Mouse (Mus musculus) stomach, embryonic 16.5 days (tissue): ENCODE results near the gene Arhgap21. TPM values are rescaled to one million over a fixed set of nuclear protein-coding genes. Genes with fewer than 3 reads are reported as not detected.

ENCODE experiments used
- ATAC-seq: fragments of 200-750 bp; cut with Nextera tagmentation; 2 replicates; pipeline ENCODE4 v1.8.0; 2017; ENCODE audit warnings: moderate number of reproducible peaks, moderate TSS enrichment; ENCODE audit not compliant: insufficient read depth, low FRiP score
- H3K27ac ChIP-seq: fragments of 300-500 bp; sonication (generic); 2 replicates; pipeline ENCODE4 v1.5.1; 2014; ENCODE audit warnings: low read length
- H3K27me3 ChIP-seq: fragments of 300-500 bp; sonication (generic); 2 replicates; pipeline ENCODE4 v1.6.1; 2014; ENCODE audit warnings: low read length, control low read depth, mixed read lengths; ENCODE audit not compliant: control insufficient read depth, insufficient read depth
- H3K36me3 ChIP-seq: fragments of 300-500 bp; sonication (generic); 2 replicates; pipeline ENCODE4 v1.6.1; 2014; ENCODE audit warnings: low read length; ENCODE audit not compliant: control insufficient read depth, insufficient read depth
- H3K4me1 ChIP-seq: fragments of 300-500 bp; sonication (generic); 2 replicates; pipeline ENCODE4 v1.6.1; 2014; ENCODE audit warnings: low read length, control low read depth, mixed read lengths; ENCODE audit not compliant: control insufficient read depth, insufficient read depth
- H3K4me2 ChIP-seq: fragments of 300-500 bp; sonication (generic); 2 replicates; pipeline ENCODE4 v1.6.1; 2014; ENCODE audit warnings: low read depth, low read length, mixed read lengths
- H3K4me3 ChIP-seq: fragments of 300-500 bp; sonication (generic); replicated peaks from 2 replicates; pipeline ENCODE4 v1.5.1; 2014; ENCODE audit warnings: mild to moderate bottlenecking, low read length
- H3K9ac ChIP-seq: fragments of 300-500 bp; sonication (generic); 2 replicates; pipeline ENCODE4 v1.6.1; 2014; ENCODE audit warnings: low read length
- H3K9me3 ChIP-seq: fragments of 300-500 bp; sonication (generic); replicated peaks from 2 replicates; pipeline ENCODE4 v1.6.1; 2016; ENCODE audit warnings: low read length, control low read depth; ENCODE audit not compliant: control insufficient read depth
- WGBS: fragments of 180-500 bp; shearing (Covaris S2); extraction: QIAGEN DNeasy Blood & Tissue Kit; methylation state at CpG from one replicate; pipeline ENCODE4 v1.1.7; 2014; 5-methylcytosine and 5-hydroxymethylcytosine counted together
- polyA plus RNA-seq: library from polyadenylated mRNA; unstranded; fragments of >200 nt; fragmentation: Nextera tagmentation; extraction: Ambion mirVana; gene quantifications from 2 replicates; pipeline ENCODE4 v1.2.1, GENCODE M21; 2015

Gene Arhgap21
- polyA plus RNA-seq: 9.3 and 9.5 TPM in 2 replicates

- Histone ChIP-seq H3K27ac (peak within 1 kb of the TSS; percentile 99), H3K9me3 (no peaks in the 10 kb centered on the region), H3K27me3 (no peaks in the 10 kb centered on the region), H3K4me2 (peak within 1 kb of the TSS; percentile 93), H3K9ac (peak within 1 kb of the TSS; percentile 93), H3K36me3 (no peaks in the 10 kb centered on the region), H3K4me1 (peaks cover 24% of the 10 kb centered on the region), H3K4me3 (peak within 1 kb of the TSS; percentile 92)
- ATAC-seq: peak; percentile 77
- WGBS: under 1% methylated on average over 92 of the region's 102 CpGs
These were observed at the start of gene Arhgap21 for GRCm38 (mm10) chr2:20968441-20969200. Gene Arhgap21, minus strand, starts transcription at chr2:20968881.

- H3K27me3 ChIP-seq: no peaks in the 10 kb centered on the region
- no peak for ATAC-seq
- no peaks in the 10 kb centered on the region for H3K4me1 ChIP-seq
- WGBS: 65% methylated on average over 7 of the region's 7 CpGs
- H3K9me3 ChIP-seq: no peaks in the 10 kb centered on the region
- H3K9ac ChIP-seq: no peak overlapping the region
- H3K27ac ChIP-seq: no peak overlapping the region
- H3K4me2 ChIP-seq: no peak overlapping the region
- no peak overlapping the region for H3K4me3 ChIP-seq
- H3K36me3 ChIP-seq: no peaks in the 10 kb centered on the region
These were observed 47.9 kb upstream of the Arhgap21 start for GRCm38 (mm10) chr2:21016589-21016988.

GRCm38 (mm10) chr2:21010806-21011397, 42.2 kb upstream of the Arhgap21 start:
- Histone ChIP-seq H3K4me3 (no peak overlapping the region), H3K27me3 (no peaks in the 10 kb centered on the region), H3K36me3 (no peaks in the 10 kb centered on the region), H3K9me3 (no peaks in the 10 kb centered on the region), H3K27ac (no peak overlapping the region), H3K4me1 (no peaks in the 10 kb centered on the region), H3K4me2 (no peak overlapping the region), H3K9ac (no peak overlapping the region)
- 58% methylated on average over 11 of the region's 11 CpGs for WGBS
- ATAC-seq: peak; percentile 25; the same call in 1 of the 2 replicates

- Histone ChIP-seq H3K36me3 (no peaks in the 10 kb centered on the region), H3K4me2 (no peak overlapping the region), H3K9me3 (no peaks in the 10 kb centered on the region), H3K4me3 (no peak overlapping the region), H3K9ac (no peak overlapping the region), H3K4me1 (no peaks in the 10 kb centered on the region), H3K27ac (no peak overlapping the region), H3K27me3 (no peaks in the 10 kb centered on the region)
- WGBS: 61% methylated on average over 9 of the region's 9 CpGs
- no peak for ATAC-seq
These were observed 41.5 kb upstream of the Arhgap21 start for GRCm38 (mm10) chr2:21010219-21010618.

- H3K36me3 ChIP-seq: no peaks in the 10 kb centered on the region
- H3K4me3 ChIP-seq: no peak overlapping the region
- H3K9me3 ChIP-seq: no peaks in the 10 kb centered on the region
- no peak for ATAC-seq
- H3K27ac ChIP-seq: no peak overlapping the region
- H3K4me2 ChIP-seq: no peak overlapping the region
- H3K27me3 ChIP-seq: no peaks in the 10 kb centered on the region
- 35% methylated on average over 16 of the region's 16 CpGs for WGBS
- H3K4me1 ChIP-seq: no peaks in the 10 kb centered on the region
- no peak overlapping the region for H3K9ac ChIP-seq
These were observed 40.8 kb upstream of the Arhgap21 start for GRCm38 (mm10) chr2:21009258-21010140.

- 88% methylated on average over 8 of the region's 8 CpGs for WGBS
- Histone ChIP-seq H3K27me3 (no peaks in the 10 kb centered on the region), H3K4me2 (no peak overlapping the region), H3K4me1 (no peaks in the 10 kb centered on the region), H3K9me3 (no peaks in the 10 kb centered on the region), H3K36me3 (no peaks in the 10 kb centered on the region), H3K4me3 (no peak overlapping the region), H3K9ac (no peak overlapping the region), H3K27ac (no peak overlapping the region)
- no peak for ATAC-seq
These were observed 33.9 kb upstream of the Arhgap21 start for GRCm38 (mm10) chr2:21002538-21002937.

- Histone ChIP-seq H3K9ac (no peak overlapping the region), H3K4me2 (no peak overlapping the region), H3K36me3 (no peaks in the 10 kb centered on the region), H3K27ac (no peak overlapping the region), H3K27me3 (no peaks in the 10 kb centered on the region), H3K4me1 (no peaks in the 10 kb centered on the region), H3K4me3 (no peak overlapping the region), H3K9me3 (no peaks in the 10 kb centered on the region)
- whole genome bisulfite sequencing: 66% methylated on average over 5 of the region's 5 CpGs
- ATAC-seq: no peak
These were observed 32.5 kb upstream of the Arhgap21 start for GRCm38 (mm10) chr2:21001156-21001555.

GRCm38 (mm10) chr2:20995547-20995946, 26.9 kb upstream of the Arhgap21 start:
- 87% methylated on average over 2 of the region's 2 CpGs for WGBS
- no peaks in the 10 kb centered on the region for H3K4me1 ChIP-seq
- no peaks in the 10 kb centered on the region for H3K36me3 ChIP-seq
- no peak overlapping the region for H3K27ac ChIP-seq
- H3K9me3 ChIP-seq: no peaks in the 10 kb centered on the region
- no peak for ATAC-seq
- no peak overlapping the region for H3K4me3 ChIP-seq
- H3K4me2 ChIP-seq: no peak overlapping the region
- H3K9ac ChIP-seq: no peak overlapping the region
- no peaks in the 10 kb centered on the region for H3K27me3 ChIP-seq

- WGBS: 93% methylated on average over 2 of the region's 2 CpGs
- ATAC-seq: no peak
- Histone ChIP-seq H3K4me3 (no peak overlapping the region), H3K9me3 (no peaks in the 10 kb centered on the region), H3K4me1 (no peaks in the 10 kb centered on the region), H3K36me3 (no peaks in the 10 kb centered on the region), H3K27ac (no peak overlapping the region), H3K27me3 (no peaks in the 10 kb centered on the region), H3K4me2 (no peak overlapping the region), H3K9ac (no peak overlapping the region)
These were observed 22.8 kb upstream of the Arhgap21 start for GRCm38 (mm10) chr2:20991508-20991907.
